Mouse (Mus musculus) kidney, postnatal 14 days (tissue): ENCODE measurements around the gene Arhgap31.

Source experiments
- DNase-seq: peaks from one replicate; pipeline ENCODE4 v3.0.0; 2022; ENCODE audit warnings: mixed read lengths

Arhgap31 gene

DNA sequence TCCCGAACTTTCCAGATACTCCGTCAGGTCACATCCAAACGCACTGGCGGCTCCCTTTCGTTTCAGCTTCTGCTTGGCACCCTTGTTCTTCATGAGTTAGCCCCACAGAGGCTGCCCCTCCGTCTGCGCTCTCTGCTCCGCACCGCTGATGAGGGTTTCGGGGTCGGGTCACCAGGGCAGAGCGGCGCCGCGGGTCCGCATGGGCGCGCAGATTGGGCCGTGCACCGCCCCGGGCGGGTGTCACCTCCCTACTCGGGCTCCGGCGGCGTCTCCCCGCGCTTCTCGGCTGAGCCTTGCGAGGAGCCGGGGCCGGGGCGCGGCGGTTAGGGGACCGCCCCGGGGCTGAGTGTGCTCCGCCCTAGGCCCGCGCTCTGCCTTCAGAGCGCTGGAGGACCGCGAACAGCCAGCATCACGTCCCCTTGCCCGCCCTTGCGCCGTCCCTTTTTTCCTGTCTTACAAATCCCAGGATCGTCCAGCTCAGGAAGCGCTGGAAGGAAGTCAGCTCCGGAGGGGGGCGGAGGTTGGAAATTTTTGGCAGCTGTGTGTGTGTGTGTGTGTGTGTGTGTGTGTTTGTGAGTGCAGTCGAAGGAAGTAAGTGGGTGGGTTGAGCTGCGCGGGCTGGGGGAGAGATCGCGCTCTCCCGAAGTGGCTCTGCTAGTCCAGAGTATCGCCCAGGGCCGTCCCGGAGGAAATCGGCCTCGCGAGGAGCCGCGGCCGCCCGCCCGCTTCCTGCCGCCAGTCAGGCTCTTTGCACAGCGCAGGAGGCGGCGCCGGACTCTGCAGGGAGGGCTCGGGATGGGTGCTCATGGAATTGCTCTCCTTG, at the start of gene Arhgap31:
Gene Arhgap31, minus strand, starts transcription at position 694 of the 823 bp plus-strand sequence.
- DNase-seq = peak; percentile 92

DNA sequence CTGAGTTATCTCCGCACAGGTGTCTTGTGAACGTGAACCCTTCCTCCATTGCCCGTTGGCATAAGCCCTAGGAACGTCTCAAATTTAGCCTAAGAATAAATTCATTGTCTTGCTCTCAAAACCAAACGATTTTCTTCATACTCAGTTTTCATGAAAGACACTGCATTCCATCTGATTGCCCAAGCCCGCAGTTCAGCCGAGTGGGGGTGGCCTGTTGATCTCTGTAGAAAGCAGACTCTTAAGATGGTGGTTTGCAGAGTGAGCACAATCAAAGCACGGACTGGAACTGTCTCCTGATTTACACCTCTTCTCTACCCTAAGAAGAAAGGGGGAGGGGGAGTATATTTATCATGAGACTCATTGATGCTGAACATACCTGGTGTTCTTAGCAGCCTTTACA, 49.3 kb upstream of the Arhgap31 start:
- no peak for DNase-seq

DNA sequence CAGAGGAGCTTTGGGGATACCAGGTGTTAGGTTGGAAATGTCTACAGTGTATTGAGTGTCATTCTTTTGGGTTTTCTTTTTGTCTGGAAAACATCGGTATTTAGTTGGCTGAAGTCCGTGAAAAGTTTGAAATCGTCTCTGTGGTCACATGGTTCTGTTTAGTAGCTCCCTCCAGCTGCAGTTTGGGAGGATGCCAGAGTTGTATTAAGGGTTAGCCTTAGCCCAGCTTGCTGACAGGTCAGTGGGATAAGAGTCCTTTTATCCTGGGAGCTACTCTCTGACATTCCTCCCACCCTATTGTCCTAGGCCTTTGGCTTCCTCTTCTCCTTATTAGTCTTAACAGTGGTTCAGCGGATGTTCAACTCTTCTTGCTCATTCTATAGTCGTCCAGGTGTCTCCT, 48.9 kb upstream of the Arhgap31 start:
- no peak for DNase-seq

DNA sequence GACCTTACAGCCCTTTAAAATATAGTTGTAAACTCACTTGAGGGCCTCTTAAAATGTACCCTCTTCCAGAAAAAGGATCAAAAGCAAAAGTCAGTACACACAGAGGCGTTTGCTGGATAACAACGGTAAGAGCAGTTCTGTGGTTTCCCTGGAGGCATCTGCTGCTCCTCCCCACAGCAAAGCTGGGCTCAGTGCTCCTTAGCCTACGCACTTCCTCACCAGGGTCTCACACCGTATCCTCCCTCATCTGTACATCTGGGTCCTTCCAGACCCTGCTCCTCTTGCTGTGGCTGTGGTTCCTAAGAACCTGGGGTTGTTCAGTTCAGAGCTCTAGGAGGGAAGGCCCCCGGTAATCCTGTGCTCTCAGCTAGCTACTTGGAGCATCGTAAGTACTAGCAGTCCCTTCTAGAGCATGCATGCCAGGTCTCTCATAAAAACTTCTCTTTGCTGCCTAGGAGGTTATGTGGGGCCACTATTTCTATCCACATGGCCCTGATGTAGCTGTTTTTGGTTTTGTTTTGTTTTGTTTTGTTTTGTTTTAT, 47.8 kb upstream of the Arhgap31 start:
- no peak for DNase-seq

DNA sequence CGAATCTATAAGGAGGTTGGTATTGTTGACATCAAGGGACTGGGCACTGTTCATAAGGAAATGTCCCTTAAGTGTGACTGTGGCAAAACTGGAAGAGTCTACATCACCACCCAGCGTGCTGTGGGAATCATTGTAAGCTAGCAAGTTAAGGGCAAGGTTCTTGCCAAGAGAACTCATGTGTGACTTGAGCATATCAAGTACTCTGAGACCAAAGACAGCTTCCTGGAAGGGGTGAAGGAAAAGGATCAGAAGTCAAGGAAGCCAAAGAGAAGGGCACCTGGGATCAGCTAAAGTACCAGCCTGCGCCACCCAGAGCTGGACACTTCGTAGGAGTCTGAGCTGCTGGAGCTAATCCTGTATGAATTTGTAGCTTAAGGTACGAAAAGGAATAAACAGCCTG, 47.2 kb upstream of the Arhgap31 start:
- peak; percentile 18 for DNase-seq

DNA sequence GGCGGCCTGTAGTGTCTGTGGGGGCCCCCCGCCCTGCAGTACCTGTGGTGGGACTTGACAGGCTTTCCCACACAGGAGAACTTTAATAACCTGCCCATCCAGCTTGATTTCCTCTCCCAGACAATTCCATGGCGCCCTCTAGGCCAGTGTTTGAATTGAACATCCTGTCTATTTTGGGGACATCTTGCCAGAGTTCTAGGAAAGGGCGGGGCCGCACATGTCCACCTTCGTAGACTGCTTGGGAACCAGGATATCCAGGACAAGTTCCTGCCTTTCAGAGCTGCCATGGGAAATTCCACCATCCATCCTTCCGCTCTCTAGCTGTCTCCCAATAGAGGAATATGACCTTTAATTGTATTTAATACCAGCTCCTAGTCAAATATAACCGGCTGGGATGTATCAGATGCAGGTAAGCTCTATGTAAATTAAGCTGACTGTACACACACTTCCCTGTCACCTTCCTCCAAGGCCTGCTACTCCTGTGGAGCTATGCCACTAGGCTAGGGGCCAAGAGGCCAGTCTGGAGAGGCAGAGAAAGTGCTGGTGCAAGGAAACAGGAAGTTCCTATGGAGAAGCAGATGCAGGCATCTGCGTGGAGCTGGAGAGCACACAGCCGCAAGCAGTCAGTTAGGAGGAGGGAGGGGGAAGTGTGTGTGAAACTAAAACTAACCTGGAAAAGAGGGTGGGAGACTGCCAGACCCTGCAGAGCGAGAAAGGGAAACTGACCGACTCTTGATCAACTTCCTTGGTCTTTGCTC, 45.2 kb upstream of the Arhgap31 start:
- DNase-seq = peak; percentile 75

DNA sequence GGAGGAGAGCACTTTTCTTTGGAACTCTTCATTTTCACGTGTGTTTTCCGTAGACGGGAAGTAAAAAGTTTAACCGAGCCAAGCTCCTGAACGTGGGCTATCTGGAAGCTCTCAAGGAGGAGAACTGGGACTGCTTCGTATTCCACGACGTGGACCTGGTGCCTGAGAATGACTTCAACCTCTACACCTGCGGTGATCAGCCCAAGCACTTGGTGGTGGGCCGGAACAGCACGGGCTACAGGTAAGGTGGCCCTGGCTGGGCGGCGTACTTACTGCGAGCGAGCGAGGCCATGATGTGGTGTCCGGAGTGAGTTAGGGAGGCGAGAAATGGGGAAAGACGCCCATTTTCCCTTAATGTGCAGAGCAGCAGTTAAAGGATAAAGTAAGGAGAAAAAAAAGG, 44.6 kb upstream of the Arhgap31 start:
- no peak for DNase-seq

DNA sequence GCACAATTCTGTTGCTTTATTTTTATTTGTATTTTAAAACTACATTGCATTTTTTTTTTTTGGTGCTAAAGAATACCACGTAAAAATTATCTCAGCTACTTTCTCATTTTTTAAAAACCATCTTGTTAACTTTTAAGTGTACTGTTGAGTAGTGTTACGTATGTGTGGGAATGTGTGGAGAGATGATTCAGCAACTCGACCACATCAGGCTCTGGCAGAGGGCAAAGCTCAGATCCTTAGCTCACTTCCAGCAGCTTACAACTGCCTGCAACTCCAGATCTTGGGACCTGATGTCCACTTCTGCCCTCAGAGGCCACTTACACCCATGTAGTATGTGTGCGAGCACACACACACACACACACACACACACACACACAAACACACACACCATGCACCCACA, 43.5 kb upstream of the Arhgap31 start:
- peak; percentile 22 for DNase-seq

DNA sequence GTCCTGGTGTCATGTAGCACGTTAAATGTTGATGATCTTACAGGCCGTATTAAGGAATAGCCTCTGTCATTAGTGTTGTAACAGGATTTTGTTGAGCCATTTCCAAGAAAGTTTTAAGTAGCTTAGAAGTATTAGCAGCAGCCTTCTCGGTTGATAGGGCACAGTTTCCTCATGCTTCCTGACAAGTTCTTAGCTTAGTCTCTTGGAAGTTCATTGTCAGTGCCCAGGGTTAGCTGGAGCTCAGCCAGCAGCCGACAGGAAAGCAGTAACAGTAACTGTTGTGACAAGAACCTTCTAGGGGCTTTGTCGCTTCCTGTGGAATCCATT, 43.1 kb upstream of the Arhgap31 start:
- DNase-seq = peak; percentile 78

DNA sequence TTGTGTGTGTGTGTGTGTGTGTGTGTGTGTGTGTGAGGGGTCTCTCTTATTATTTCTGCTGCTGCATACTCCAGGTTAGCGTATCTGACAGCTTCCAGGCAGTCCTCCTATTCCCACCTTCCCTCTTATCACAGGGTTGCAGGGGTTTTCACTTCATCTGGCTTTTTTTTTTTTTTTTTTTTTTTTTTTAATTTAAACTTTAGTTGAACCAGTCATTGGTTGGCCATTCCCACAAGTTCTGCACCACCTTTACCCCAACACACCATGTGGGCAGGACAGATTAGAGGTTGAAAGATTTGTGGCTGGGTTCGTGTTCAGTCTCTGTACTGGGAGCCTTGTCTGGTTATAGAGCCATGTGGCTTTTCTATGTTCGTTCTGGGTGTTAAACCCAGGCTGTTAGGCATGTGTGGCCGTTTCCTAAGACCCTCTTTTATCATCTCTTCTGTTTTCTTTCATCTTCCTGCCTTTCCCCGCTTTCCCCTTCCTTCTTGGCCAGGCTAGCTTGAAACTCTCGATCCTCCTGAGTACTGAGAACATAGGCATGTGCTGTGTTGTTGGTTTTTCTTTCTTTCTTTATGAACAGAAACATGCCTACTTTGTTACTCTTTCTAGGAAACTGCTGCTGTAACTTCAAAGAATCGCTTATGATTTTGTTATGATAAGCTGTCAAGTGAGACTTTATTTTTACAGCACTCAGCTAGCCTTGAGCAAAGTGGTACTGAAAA, 42.5 kb upstream of the Arhgap31 start:
- no peak for DNase-seq

DNA sequence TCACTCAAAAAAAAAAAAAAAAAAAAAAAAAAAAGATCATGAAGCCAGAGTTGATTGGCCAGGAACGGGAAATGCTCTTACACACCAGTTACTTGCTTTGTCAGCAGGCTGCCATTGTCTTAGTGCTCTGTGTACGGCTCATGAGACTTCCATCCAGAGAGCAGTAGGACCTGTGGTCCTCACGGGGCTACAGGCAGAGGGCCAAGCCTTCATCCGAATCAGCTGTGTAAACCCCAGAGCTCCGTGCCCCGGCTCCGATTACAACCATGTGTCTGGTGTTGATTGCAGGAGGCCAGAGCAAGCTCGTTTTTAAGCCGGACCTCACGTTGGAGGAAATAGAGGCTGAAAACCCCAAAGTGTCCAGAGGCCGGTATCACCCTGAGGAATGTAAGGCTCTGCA, 40.6 kb upstream of the Arhgap31 start:
- DNase-seq = no peak

DNA sequence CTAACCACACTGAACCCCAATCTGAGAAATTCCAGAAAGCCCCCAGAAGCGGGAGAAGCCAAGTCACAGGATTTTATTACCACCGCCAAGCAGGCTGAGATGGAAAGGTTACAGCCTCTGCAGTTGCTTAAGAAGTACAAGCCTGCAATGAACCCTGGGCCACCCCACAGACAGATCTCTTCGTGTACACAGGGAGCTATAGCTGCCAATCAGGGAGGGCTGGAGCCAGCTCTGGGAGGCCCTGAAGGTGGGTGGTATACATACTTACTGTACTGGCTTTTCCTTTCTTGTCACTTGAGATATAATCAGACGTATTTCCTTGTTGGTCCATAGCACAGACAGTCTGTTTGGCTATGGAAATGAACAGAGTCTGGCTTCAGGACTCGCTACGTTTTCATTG, 37.7 kb upstream of the Arhgap31 start:
- DNase-seq = no peak

DNA sequence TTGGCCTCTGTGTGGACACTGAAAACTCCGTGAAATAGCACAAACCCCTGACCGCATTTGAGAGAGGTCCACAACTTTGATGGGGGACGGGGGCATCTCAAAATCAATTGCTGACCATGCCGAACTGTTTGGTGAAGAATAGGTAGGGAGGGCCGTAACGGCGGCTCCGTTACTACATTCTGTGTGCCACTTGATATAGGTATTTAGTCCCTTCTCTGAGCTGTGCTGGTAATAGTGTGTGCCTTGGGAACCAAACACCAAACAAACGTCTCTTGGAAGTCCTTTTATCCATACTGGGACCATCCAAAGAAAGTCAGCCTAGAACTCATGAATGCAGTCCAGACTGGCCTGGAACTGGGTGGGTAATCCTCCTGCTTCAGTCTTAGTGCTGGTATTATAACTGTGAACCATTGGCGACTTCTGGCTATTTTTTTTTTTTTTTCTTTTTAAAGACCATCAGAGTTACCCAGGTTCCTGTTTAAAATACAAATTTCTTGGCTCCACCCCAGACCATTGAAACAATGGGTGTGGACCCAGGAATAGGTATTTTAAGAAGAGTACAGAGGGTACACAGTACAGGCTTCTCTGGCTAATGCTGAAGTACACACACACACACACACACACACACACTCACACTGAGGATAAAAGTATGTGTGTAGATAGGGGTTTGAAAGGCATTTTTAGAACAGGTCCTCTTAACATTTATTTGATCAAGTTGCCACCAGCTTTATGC, 31.0 kb upstream of the Arhgap31 start:
- no peak for DNase-seq

DNA sequence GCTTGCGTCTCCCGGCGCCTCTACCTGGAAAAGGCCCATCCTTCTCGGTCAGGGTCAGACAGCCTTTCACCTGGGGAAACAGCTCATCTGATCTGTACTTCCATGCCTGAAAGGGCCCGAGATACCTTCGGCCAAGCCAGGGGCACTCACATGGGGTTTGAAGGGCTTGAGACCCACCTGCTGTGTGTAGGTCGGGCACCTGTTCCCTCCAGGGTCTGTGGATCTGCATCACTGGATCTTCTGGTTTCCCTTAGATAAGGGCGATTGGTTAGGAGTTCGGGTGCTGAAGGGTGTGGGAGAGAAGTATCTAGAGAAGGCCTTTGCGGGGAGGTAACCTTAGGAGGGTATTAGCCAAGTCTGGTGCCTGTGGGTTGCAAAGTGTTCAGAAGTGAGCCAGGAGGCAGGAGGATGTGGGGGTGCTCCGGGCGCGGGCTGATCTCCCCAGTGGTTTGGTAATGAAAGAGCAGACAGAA, 29.6 kb upstream of the Arhgap31 start:
- DNase-seq = peak; percentile 32

DNA sequence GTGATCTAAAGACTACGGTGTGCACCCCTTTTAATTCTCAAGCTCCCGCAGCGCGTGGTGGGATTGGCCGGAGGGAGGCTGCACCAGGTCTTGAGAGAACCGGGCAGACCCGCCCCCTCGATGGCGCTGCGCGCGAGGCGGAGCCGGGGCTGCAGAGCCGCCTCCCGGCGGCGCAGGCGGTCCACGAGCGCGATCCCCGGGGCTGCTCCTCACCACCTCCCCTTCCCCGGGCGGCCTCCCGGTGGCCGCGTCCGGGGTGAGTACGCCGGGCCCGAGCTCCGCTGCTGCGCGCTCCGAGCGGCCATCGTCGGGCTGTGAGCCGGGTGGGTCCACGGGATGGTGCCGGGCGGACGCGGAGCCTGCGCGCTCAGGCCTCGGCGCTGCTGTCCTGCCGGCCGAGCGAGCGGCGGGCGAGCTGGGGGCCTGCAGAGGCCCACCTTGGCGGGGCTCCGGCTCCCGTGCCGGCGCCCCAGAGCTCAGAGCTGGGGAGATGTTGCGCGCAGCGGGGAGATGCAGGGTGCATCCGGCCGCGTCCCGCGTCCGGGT, 29.1 kb upstream of the Arhgap31 start, which contains the start of gene B4galt4:
Gene B4galt4, plus strand, starts transcription at position 152 of the 546 bp plus-strand sequence.
- DNase-seq = peak; percentile 90

DNA sequence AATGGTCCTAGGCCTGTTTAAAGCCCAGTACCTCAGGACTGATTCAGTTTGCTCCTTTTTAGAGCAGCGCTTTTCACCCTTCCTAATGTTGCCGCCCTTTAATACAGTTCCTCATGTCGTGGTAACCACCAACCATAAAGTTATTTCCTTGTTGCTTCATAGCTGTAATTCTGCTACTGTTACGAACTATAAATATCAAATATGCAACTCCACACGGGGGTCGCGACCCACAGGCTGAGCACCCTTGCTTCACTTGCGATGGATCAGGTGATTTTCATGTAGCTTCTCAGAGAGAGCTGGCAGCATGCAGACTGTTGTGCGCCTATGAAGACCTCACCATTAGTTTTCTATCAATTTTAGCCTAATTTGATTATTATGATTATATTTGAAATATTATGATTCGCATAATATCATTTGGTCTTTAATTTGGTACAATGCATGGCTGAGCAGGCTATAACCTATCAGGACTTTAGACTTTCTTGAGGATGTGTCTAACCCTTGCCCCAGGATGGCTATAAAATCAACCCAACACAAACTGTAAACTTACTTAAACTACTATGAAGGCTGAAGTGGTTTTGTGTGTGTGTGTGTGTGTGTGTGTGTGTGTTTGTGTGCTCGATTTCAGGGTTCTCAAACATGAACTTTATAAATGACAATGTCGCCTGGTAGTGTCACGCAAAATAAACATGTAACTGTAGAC, 28.3 kb upstream of the Arhgap31 start:
- no peak for DNase-seq

DNA sequence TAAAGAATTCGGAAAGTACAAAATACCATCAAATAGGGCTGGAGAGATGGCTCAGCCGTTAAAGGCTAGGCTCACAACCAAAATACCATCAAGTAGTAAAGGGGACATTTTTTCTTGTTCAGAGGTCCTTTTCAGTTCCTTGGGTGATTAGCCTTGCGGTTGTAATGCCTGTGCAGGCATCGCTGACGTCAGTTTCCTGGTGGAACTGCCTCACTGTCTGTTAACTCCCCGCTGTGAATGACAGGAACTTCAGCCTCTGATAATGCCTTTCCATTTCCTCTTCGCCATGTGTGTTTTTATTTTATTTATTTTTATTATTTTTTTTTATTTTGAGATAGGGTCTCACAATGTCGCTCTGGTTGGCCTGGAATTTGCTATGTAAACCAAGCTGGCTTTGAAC, 17.8 kb upstream of the Arhgap31 start:
- peak; percentile 43 for DNase-seq

DNA sequence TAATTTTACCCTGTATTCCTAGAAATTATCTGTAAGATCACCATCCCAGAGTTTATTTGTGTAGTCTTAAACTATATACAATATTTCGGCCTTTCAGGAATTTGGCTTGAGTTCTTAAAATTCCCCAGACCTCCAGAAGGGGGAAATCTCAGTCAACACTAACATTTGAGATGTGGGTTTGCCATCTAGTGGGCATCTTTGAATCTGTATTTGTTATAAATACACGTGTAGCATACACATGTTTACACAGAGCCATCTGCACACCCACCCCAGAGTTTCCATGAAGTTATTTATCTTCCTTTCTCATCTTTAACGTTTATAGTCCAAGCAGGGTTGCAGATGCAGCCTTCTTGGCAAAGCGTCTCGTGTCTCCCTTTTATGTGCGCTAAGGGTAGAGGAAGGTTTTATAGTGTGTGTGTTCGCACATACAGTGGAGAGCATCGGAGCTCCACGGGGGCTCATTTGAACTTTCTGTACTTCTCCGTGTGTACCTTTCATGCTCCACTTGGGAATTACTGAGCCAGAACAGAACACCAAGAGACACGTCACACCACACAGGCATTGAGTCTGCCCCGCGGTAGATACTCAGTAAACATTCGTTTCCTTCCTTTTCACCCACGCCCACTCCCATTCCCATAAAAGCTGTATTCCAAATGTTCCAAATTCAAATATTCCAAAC, 16.7 kb upstream of the Arhgap31 start:
- DNase-seq = peak; percentile 59

DNA sequence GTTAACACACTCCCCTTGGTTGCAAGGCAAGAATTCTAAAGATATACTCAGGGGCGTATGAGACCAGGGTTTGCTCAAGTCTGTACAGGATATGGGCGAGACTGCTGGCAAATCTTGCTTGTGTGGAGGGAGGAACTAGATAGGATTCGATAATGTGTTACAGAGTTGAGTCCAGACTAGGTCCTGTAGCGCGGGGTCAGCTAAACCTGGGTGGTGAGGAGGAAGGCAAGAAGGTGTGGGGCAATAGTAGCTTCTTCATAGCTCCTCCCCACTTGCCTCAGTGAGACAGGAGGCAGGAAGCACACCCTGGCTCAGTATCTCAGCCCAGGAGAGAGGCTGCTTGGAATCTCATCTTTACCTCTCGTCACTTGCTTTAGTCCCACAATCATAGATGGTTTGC, 16.1 kb upstream of the Arhgap31 start:
- DNase-seq = no peak

DNA sequence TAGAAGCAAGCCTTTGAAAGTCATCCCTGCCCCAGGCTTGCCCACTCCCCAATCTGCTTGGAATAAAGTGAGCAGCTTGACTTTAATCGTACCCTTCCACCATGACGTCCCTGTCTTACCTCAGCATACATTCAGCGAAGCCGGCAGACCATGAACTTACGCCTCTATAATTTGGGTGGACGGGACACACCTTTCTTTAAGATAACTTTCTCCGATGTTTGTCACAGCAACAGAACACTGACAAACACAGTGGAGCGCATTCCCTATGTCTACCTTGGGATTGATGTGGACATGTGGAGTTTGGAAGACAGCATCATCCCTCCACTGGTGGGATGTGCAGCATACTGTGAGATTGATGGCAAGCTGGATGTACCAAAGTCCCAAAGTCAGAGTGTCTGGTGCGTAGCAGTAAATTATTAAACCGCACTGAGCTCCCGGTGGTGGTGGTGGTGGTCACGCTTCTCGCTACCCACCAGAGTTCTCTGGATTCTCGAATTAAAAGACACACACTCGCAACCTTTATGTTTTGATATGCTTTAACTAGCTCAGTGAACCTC, 15.6 kb upstream of the Arhgap31 start:
- DNase-seq = no peak

DNA sequence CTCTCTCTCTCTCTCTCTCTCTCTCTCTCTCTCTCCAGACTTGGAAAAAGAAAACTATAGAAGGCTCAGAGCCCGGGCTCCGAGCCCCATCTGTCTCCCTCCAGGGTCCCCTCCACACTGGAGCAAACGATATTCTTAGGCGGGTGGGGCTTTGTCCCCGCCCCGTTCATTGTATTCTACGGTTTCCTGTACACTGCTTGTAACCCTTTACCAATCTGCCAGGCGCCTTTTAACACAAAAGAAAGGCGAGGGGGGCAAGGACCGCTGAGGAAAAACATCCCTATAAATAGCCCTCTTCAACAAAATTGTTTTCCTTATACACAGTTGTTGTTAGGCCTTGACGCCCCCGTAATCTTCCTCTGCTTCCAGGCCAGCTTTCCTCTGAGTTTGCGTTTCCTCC, 11.9 kb upstream of the Arhgap31 start:
- peak; percentile 66 for DNase-seq
